Mouse (Mus musculus) kidney, adult 10 weeks (tissue): ENCODE measurements around the gene Alas2. TPM values are rescaled to one million over a fixed set of nuclear protein-coding genes. Genes with fewer than 3 reads are reported as not detected.

Source experiments
- polyA plus RNA-seq: library from polyadenylated mRNA; stranded (reverse); fragments of 350-450 nt; fragmentation: Illumina TruSeq; extraction: RNeasy Lipid Tissue Mini Kit (QIAGEN cat#74804); gene quantifications from one replicate; pipeline ENCODE4 v1.2.3, GENCODE M21; 2014; ENCODE audit warnings: low read depth, low replicate concordance

The Alas2 gene
- 2.9 TPM for polyA plus RNA-seq

GRCm38 (mm10) chrX:150547239-150547638 is at the start of gene Alas2:
TSS of gene Alas2 (plus strand) at chrX:150547375.

GRCm38 (mm10) chrX:150588023-150588764 is 41.0 kb downstream of the Alas2 start, which contains the start of gene Pfkfb1:
TSS of gene Pfkfb1 (plus strand) at chrX:150588229.

GRCm38 (mm10) chrX:150589696-150590095 is 42.5 kb downstream of the Alas2 start, which contains the start of gene Apex2:
TSS of gene Apex2 (minus strand) at chrX:150589868.

Other genes with a start within 250 kb of the Alas2 start
- gene Tmem29, start 88.2 kb upstream of the Alas2 start, polyA plus RNA-seq, result 42.0 TPM
- gene Pfkfb1, start 40.9 kb downstream of the Alas2 start, polyA plus RNA-seq, result 1.4 TPM
- gene Apex2, start 42.5 kb downstream of the Alas2 start, polyA plus RNA-seq, result 7.8 TPM
- gene Tro, start 110.2 kb downstream of the Alas2 start, polyA plus RNA-seq, result 0.61 TPM